Mouse (Mus musculus): Measurements from ENCODE around the gene Dnmbp.

The Dnmbp gene

GRCm38 (mm10) chr19:43944566-43944965, 4.6 kb upstream of the Dnmbp start:
- DNase-seq, result no peak

GRCm38 (mm10) chr19:43943076-43943475, 3.1 kb upstream of the Dnmbp start:
- DNase-seq, result no peak

- DNase-seq, result no peak
Measured at GRCm38 (mm10) chr19:43939171-43939768, 721 bp downstream of the Dnmbp start.

GRCm38 (mm10) chr19:43938355-43938754, 1.6 kb downstream of the Dnmbp start:
- DNase-seq, result no peak

DNA sequence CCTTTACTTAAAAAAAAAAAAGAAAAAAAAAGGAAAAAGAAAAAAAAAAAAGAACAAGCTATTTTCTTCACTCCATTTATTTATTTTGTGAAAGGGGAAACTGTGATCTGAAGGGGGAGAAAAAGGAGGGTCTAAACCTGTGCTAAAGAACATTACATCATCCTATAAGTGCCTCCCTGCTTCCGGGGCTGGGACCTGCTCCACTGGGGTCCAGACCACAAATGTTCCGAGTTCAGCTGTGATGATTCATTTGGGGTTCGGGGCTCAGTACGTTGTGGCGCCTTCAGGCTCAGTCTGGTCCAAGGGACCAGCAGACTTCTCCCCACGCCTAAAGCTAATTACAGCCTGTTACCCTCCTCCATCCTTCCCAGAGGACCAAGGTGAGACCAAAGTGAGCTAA, 9.1 kb downstream of the Dnmbp start:
- no peak for DNase-seq

DNA sequence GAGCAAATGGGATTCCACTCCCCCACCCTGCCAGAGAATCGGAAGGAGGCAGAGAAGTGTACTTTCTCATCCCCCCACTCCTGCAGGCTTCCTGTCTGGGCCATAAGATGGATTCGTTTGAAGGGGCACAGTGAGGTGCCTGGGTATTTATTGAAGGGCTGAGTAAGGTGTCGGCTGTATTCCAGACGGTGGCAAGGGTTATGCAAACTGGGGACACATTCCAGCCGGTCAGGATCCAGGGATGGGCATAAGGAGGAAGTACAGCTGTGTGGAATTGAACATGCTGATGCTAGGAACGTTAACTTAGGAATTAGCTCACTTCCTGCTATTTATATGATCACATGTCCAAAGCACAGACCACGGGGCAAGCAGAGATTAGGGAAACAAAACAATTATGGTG, 9.6 kb downstream of the Dnmbp start:
- no peak for DNase-seq

DNA sequence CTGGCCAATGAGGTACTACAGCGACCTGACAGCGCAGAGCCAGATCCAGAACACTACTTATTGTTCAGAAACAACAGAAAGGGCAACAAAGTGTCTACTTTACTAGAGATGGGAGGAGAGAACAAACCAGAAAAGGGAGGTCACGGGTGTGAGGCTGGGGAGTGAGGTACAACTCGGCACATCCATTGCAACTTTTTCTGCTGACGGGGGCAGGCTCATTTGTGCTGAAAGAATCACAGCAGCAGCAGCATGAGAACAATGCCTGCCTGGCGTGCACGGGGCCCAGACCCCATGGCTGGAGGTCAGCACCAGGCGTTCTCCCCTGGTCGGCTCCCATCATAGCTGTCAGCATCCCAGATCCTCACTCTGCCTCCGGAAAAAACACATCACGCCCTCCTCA, 10.1 kb downstream of the Dnmbp start:
- no peak for DNase-seq

DNA sequence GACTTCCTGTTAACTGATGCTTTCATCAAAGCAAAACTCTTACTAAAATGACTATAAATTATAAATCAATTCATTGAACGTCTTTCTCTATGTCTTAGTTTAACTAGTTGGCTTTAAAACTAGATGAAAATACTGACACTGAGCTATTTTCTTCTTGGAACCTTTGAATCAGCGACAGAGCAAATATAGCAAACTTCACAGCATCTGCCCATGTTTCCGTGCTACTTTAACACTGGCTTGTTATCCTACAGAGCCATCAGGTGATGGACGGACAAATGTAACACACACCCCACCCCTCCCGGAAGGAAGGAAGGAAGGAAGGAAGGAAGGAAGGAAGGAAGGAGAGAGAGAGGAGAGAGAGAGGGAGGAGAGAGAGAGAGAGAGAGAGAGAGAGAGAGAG, 12.0 kb downstream of the Dnmbp start:
- no peak for DNase-seq

GRCm38 (mm10) chr19:43927057-43927456, 12.9 kb downstream of the Dnmbp start:
- peak; percentile 47 for DNase-seq

DNA sequence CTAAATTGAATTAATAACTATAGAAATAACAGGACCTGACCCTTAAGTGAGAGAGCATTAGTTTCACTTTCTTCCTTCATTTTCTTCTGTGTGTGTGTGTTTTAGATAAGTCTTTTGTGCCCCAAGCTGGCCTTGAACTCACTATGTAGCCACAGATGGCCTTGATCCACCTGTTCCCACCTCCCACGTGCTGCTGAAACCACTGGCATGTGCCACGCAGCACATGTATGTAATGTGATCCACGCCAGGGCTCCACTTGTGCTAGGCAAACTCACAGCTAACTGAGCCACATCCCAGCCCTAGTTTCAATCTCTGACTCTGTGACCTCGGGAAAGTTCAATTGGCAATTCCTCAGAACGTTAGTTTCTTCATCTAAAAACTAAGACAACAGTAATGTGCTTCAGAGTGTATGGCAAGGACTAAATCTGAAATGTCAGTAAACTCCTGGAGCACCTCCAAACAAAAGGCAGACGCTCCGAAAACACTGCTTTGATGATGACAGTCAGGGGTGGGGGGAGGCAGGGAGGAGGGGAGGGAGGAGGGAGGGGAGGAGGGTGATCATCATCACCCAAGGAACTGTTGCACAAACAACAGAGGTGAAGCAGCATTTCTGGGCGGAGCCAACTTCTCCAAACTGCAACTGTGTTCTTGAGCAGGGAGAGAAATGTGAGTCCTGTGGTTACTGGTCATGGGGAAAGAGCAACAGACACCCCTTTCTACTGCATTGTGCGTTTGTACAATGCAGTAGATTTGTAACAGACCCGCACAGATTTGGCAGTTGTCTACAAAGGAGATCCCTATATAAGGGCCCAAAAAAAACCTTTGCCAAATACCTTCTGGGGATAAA, 13.6 kb downstream of the Dnmbp start:
- no peak for DNase-seq

- no peak for DNase-seq
Measured at GRCm38 (mm10) chr19:43924361-43924760, 15.6 kb downstream of the Dnmbp start.

DNA sequence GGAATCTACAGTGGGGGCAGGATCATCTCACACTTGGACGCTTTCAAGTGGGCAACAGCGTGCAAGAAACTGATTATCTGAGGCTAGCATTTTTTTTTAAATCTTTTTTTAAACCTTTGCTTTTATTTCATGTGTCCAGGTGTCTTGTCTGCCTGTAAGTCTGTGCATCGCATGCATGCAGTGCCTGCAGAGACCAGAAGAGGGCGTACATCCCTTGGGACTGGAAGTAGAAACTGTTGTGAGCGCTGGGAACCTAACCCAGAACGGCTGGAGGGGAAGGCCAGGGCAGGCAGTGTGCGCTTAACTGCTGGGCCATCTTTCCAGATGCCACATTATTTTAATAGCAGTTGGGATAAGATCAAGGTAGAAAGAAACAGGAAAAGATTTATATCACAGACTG, 17.0 kb downstream of the Dnmbp start:
- DNase-seq, result no peak

GRCm38 (mm10) chr19:43921410-43921809, 18.6 kb downstream of the Dnmbp start:
- no peak for DNase-seq

DNA sequence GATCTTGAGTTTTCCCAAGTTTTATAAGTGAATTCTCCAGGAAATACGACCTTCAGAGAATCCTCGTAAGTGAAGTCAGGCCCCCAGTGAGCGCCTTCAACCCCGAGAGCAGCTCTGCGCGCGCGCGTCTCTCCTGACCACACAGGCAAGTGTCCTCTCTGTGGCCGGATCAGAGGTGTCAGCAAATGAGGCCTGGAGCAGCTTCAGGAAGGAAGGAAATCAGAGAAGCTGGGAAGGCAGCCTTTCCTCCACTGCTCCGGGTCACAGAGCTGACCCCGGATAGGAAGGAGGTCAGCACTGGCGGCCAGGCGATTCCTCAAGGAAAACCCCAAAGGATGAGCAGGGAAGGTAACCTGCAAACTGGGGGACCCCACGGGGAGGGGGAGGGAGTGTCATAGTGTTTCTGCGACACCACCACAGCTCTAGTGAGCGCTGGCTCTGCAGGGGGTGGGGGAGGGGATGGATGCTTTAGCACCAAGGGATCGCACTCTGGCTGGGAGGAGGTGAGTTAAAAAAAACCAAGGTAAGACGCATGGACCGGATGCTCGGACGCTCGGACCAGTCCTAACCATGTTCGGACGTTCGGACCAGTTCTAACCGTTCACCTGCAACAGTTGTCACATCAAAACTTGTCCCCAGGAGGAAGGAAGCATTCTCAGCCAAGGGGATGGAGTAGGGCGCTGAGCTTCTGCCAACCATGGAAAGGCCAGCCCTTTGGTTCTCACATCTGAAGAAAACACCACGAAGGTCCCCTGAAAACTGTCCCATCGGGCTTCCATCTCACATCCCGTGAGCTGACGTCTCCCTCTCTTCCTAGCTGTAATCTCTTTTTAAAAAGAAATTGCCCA, 19.3 kb downstream of the Dnmbp start:
- DNase-seq, result no peak

- DNase-seq, result no peak
Measured at GRCm38 (mm10) chr19:43919841-43920240, 20.1 kb downstream of the Dnmbp start.

- DNase-seq, result no peak
Measured at GRCm38 (mm10) chr19:43918834-43919233, 21.2 kb downstream of the Dnmbp start.

- no peak for DNase-seq
Measured at GRCm38 (mm10) chr19:43917763-43918162, 22.2 kb downstream of the Dnmbp start.

DNA sequence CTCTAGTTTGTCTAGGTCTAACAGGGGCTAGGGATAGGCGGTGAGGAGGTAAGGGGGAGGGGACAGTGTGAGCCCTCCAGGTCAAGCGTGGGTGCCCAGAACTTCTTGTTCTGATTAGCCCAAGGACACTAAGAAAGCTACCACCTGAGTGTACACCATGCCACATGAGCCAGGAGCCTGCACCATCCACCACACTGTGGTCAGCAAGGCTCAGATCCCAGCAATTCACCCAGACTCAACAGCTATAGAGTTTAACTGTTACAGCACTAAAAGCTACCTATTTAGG, 22.6 kb downstream of the Dnmbp start:
- no peak for DNase-seq

GRCm38 (mm10) chr19:43916586-43917405, 23.2 kb downstream of the Dnmbp start:
- no peak for DNase-seq

GRCm38 (mm10) chr19:43915431-43915830, 24.6 kb downstream of the Dnmbp start:
- no peak for DNase-seq

DNA sequence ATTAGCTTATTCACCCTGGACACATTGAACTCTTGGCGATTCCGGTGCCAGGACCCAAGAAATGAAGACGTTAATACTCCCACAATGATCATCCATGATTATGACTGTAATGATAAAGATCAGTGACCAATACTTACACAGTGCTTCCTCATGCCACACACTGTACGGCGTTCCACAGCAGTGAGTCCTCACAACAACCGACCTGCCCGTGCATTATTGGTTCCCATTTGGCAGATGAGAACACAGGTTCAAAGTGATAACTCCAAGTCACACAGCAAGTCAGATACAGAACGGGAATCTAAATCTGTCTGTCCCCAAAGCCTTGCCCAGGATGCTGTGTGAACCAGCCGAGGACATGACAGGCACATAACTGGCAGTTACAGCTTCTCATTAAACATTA, 25.0 kb downstream of the Dnmbp start:
- no peak for DNase-seq

- DNase-seq, result no peak
Measured at GRCm38 (mm10) chr19:43912775-43913486, 27.1 kb downstream of the Dnmbp start.

Data from cerebellum, adult 8-10 months (tissue).